Mouse (Mus musculus) brown adipose tissue, adult 24 weeks (tissue): ENCODE results near the gene Adh7. TPM values are rescaled to one million over a fixed set of nuclear protein-coding genes. Genes with fewer than 3 reads are reported as not detected.

Experiments
- H3K27ac ChIP-seq: fragments of 200-500 bp; replicated peaks from 2 replicates; pipeline ENCODE4 v1.5.1; 2012; ENCODE audit warnings: low read depth, mild to moderate bottlenecking, low read length
- H3K4me1 ChIP-seq: fragments of 200-500 bp; 2 replicates; pipeline ENCODE4 v1.6.1; 2012; ENCODE audit warnings: low read length, mixed read lengths; ENCODE audit not compliant: control insufficient read depth, insufficient read depth, insufficient read length
- H3K4me3 ChIP-seq: fragments of 200-500 bp; 2 replicates; pipeline ENCODE4 v1.5.1; 2012; ENCODE audit warnings: low read depth, mild to moderate bottlenecking, low read length, moderate library complexity; ENCODE audit not compliant: insufficient read depth
- polyA plus RNA-seq: library from polyadenylated mRNA; stranded (reverse); fragments of >200 nt; gene quantifications from 2 replicates; pipeline ENCODE4 v1.2.4, GENCODE M21; 2012; ENCODE audit not compliant: missing spikeins, insufficient read depth, insufficient read length

Gene Adh7
- polyA plus RNA-seq, 1 experiment, result 1.2 TPM

DNA sequence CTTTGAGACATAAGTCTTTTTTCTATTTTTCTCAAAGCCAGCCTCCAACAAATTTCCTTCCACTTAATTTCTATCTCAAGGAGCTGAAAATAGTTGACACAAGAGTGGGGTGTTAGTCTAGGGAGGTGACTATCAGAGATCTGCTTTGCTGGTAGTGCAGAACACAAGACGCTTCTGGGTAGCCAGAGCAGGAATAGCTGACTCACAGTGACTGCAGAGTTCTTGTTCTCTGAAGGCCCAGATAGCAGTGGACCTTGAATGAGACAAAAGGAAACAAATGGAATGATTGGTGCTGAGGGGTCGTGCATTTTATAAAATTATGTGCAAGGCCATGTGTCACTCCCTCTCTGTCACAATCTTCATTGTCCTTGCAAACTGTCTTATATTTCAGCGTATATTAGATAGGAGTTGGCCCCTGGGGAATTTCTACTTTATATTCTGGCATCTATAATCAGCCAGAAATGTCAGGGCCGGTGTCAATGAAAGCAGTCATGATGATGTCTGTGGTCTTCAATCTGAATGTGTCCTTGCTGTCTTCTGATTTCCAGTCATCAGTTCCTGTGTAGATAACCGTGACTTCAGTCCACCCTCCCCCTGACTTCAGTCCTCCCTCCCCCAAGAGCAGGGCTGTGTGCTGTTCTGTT is 7.0 kb upstream of the Adh7 start:
- H3K27ac ChIP-seq, result no peak overlapping the region
- no peaks in the 10 kb centered on the region for H3K4me1 ChIP-seq
- H3K4me3 ChIP-seq, result no peak overlapping the region

GRCm38 (mm10) chr3:138212431-138212951 is 5.1 kb upstream of the Adh7 start:
- Histone ChIP-seq H3K4me1 (no peaks in the 10 kb centered on the region), H3K27ac (no peak overlapping the region), H3K4me3 (no peak overlapping the region)

DNA sequence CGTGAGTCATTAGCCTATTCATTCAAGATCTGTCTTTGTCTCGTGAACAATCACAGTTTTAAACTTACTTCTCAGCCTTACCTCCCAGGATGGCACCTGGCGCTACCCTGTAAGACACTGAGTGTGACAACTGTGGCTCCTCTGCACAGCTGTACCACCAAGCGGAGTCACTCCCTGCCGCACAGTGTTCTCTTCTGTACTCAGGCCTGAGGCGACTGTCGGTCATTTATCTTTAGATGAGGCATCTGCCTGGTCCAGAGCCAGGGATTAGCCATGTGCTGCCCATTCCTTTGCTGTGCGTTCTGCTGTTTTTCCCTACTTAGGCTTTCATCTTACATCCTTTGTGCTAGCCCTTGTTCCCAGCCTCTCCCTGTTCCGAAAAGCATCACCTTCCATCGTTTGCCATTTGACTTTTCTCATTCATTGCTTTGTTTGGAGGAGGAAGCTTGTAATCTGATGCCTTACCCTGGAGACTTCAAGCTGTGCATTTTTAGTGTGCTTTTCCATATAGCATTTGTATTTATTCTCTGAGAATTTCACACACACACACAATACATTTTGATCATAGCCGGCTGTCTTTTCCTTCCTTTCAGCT is 2.1 kb upstream of the Adh7 start:
- H3K4me1 ChIP-seq, result no peaks in the 10 kb centered on the region
- H3K27ac ChIP-seq, result no peak overlapping the region

GRCm38 (mm10) chr3:138216091-138216490 is 1.5 kb upstream of the Adh7 start:
- H3K4me1 ChIP-seq, result no peaks in the 10 kb centered on the region
- H3K4me3 ChIP-seq, result no peak overlapping the region

More for the DNA sequence above, 2.1 kb upstream of the Adh7 start:
- no peak overlapping the region for H3K4me3 ChIP-seq

DNA sequence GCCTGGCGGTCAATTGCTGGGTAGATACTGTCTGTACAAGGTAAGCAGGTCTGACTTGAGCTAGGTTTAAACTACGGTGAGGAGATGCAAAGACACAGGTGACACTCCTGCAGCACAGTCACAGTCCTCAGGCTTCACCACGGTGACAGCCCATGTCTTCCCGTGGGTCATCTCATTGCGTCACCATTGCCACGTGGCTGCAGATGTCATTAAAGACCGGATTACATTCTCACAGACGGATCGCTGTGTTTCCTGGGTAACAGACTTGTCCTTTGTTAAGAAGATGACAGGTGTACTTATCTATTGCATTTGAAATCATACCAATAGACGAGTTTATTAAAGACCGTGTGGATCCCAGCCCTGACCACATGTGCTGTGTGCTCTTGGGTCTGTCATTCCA is 3.6 kb downstream of the Adh7 start:
- Histone ChIP-seq H3K4me3 (no peak overlapping the region), H3K4me1 (no peaks in the 10 kb centered on the region), H3K27ac (no peak overlapping the region)

More at GRCm38 (mm10) chr3:138216091-138216490, 1.5 kb upstream of the Adh7 start:
- H3K27ac ChIP-seq, result no peak overlapping the region

DNA sequence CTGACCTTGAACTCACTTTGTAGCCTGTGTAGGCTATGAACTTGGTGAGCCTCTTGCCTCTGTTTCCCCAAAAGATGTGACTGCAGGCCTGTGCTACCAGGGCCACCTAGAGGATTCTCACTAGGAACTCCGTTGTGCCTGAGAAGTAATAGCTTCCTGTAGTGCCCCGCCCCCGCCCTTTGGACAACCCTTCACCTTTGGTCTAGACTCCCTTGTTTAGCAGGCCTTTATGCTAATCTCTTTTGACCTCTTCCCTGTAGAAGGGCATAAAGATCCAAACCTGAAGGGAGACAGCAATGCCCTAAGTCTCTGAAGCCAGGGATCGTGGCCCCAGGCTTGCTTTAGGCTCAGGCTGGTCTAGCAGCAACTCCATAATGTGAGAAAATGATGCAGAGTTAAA is 5.0 kb downstream of the Adh7 start:
- H3K4me3 ChIP-seq, result no peak overlapping the region
- H3K4me1 ChIP-seq, result no peaks in the 10 kb centered on the region
- H3K27ac ChIP-seq, result no peak overlapping the region

- H3K4me3 ChIP-seq, result no peak overlapping the region
- H3K27ac ChIP-seq, result no peak overlapping the region
- no peaks in the 10 kb centered on the region for H3K4me1 ChIP-seq
Measured at GRCm38 (mm10) chr3:138222952-138223351, 5.4 kb downstream of the Adh7 start.

GRCm38 (mm10) chr3:138224363-138224954 is 6.9 kb downstream of the Adh7 start:
- H3K4me1 ChIP-seq, result no peaks in the 10 kb centered on the region
- H3K27ac ChIP-seq, result no peak overlapping the region
- H3K4me3 ChIP-seq, result no peak overlapping the region

GRCm38 (mm10) chr3:138225331-138225730 is 7.8 kb downstream of the Adh7 start:
- Histone ChIP-seq H3K4me3 (no peak overlapping the region), H3K27ac (no peak overlapping the region), H3K4me1 (peaks cover 3% of the 10 kb centered on the region)

- Histone ChIP-seq H3K4me3 (no peak overlapping the region), H3K4me1 (peaks cover 3% of the 10 kb centered on the region), H3K27ac (no peak overlapping the region)
Measured at GRCm38 (mm10) chr3:138225853-138226252, 8.3 kb downstream of the Adh7 start.

DNA sequence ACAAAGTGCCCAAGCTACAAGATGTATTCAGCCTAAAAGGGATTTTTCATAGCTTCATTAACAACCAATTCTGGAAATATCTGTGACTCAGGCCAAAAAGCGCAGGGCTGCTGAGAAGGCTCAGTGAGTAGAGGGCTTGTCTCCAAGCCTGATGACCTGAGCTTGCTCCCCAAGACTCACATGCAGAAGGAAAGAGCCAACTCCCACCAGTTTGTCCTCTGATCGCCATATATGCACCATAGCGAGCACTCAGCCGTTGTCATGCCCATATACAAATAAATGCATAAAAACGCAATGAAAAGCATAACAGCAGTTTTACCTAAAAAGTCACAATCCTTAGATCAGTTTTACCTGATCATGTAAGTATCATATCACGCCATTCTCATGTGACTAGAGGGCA is 8.9 kb downstream of the Adh7 start:
- no peak overlapping the region for H3K4me3 ChIP-seq
- H3K4me1 ChIP-seq, result peaks cover 3% of the 10 kb centered on the region
- H3K27ac ChIP-seq, result no peak overlapping the region

DNA sequence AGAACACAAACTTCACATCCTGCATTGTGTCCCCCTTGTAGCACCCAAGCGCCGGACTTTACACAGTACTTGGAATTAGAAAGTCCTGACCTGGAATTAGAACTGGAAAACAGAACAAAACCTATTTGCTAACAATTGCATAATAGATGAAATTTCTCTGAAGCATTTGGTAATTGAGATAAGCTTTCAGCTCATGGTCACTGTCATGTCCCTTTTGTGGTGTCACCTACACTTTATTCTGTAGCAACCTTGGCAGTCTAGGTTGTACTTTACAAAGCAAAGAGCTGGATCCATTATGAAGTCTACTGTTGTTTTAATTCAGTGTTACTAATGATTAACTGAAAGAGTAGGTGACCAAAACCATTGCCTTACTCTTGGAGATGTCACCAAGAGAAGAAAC is 9.5 kb downstream of the Adh7 start:
- no peak overlapping the region for H3K4me3 ChIP-seq
- H3K4me1 ChIP-seq, result peaks cover 3% of the 10 kb centered on the region
- no peak overlapping the region for H3K27ac ChIP-seq

GRCm38 (mm10) chr3:138227782-138228181 is 10.2 kb downstream of the Adh7 start:
- Histone ChIP-seq H3K4me1 (peaks cover 3% of the 10 kb centered on the region), H3K4me3 (no peak overlapping the region), H3K27ac (no peak overlapping the region)

GRCm38 (mm10) chr3:138229448-138229847 is 11.9 kb downstream of the Adh7 start:
- Histone ChIP-seq H3K27ac (peak overlapping the region; percentile 58), H3K4me3 (no peak overlapping the region), H3K4me1 (peaks cover 3% of the 10 kb centered on the region)

- H3K27ac ChIP-seq, result no peak overlapping the region
- peaks cover 3% of the 10 kb centered on the region for H3K4me1 ChIP-seq
Measured at GRCm38 (mm10) chr3:138230266-138230665, 12.7 kb downstream of the Adh7 start.

DNA sequence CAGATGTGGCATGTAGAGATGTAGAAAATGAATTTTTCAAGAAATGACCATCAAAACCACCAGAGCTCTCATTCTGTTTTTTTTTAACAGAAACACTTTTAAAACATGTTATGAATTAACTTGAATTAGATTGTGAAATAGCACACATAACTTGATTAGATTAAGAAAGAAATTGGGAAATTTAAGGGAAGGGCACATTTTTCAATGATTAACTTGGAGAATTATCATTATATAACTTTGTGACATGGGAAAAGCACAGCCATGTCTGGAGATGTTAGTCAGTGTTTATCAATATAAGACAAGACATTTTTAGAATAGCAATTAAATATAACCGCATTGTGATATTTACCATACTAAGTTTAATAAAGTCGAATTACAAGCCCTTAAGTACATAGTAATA is 14.0 kb downstream of the Adh7 start:
- Histone ChIP-seq H3K4me1 (peaks cover 3% of the 10 kb centered on the region), H3K4me3 (no peak overlapping the region), H3K27ac (no peak overlapping the region)

More at GRCm38 (mm10) chr3:138230266-138230665, 12.7 kb downstream of the Adh7 start:
- H3K4me3 ChIP-seq, result no peak overlapping the region
